ENCODE assay signal across 8 mouse cellular contexts in the genomic region with DNA sequence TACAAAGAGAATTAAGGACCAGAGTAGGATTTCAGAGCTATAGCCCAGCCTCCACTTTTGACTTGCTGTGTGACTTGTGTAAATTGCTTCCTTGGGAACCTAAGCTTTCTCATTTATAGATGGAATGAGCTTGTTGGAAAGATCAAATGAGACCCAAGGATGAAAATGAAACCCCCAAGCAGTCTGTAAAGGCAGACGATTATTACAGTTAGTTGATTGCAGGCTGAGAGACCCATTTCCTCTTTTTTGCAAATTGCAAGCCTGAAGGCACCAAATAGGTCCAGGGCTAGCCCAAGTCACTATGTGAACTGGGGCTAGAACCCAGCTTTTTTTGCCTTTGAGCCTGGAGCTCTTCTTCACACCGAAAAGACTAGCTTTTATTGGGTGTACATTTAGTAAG. TPM values are rescaled to one million over a fixed set of nuclear protein-coding genes. Genes with fewer than 3 reads are reported as not detected.
DNase-seq lines count a peak whose midpoint lies in the region; ATAC-seq and TF ChIP-seq lines count a peak whose summit lies in the region.

No protein-coding gene starts in this region.

- no peaks in the 10 kb centered on the region for H3K27me3 ChIP-seq in forebrain, embryonic 16.5 days (replicated peaks; ENCODE audit: control insufficient read depth, insufficient read depth, low read length)
- H3K27me3 ChIP-seq in liver, embryonic 14.5 days (ENCODE audit: control insufficient read depth, insufficient read depth, low read length): no peaks in the 10 kb centered on the region
- no peaks in the 10 kb centered on the region for H3K27me3 ChIP-seq in stomach, embryonic 16.5 days (ENCODE audit: control insufficient read depth, insufficient read depth, low read length)

- no peaks in the 10 kb centered on the region for H3K9me3 ChIP-seq in forebrain, embryonic 16.5 days (ENCODE audit: control insufficient read depth, low read length)
- no peaks in the 10 kb centered on the region for H3K9me3 ChIP-seq in liver, embryonic 14.5 days (ENCODE audit: control insufficient read depth, low read length)
- no peaks in the 10 kb centered on the region for H3K9me3 ChIP-seq in stomach, embryonic 16.5 days (replicated peaks; ENCODE audit: control insufficient read depth, low read length)

- peak overlapping the region; percentile 43 for H3K4me2 ChIP-seq in forebrain, embryonic 16.5 days (ENCODE audit: low read length)
- peak overlapping the region; percentile 79 for H3K4me2 ChIP-seq in liver, embryonic 14.5 days (ENCODE audit: low read depth)
- H3K4me2 ChIP-seq in stomach, embryonic 16.5 days (ENCODE audit: low read depth, low read length): peak overlapping the region; percentile 60

- no peak for TF ChIP-seq EP300 in liver, embryonic 14.5 days (IDR thresholded peaks at IDR 0.05; ENCODE audit: low read depth)

- no peak for TF ChIP-seq CTCF in liver, embryonic 14.5 days (IDR thresholded peaks at IDR 0.05; ENCODE audit: low read depth)

- no peaks in the 10 kb centered on the region; the same call in 1 of the 2 replicates for H3K4me1 ChIP-seq in forebrain, embryonic 16.5 days (replicated peaks; ENCODE audit: control insufficient read depth, insufficient read depth, low read length)
- H3K4me1 ChIP-seq in liver, embryonic 14.5 days (replicated peaks; ENCODE audit: control insufficient read depth in 2 of 2, insufficient read depth in 2 of 2, low read length in 1 of 2): peaks cover 12 to 36% of the 10 kb centered on the region in 2 experiments
- H3K4me1 ChIP-seq in stomach, embryonic 16.5 days (ENCODE audit: control insufficient read depth, insufficient read depth, low read length): 0 out of 2 replicates have a peak, but pooled peaks cover 7% of the 10 kb centered on the region

- H3K4me3 ChIP-seq in forebrain, embryonic 16.5 days (replicated peaks; ENCODE audit: low read length): peak overlapping the region; percentile 64
- no peak overlapping the region; a peak in 1 of 4 replicates for H3K4me3 ChIP-seq in liver, embryonic 14.5 days (ENCODE audit: insufficient read depth in 1 of 2, low read depth in 2 of 2, low read length in 2 of 2)
- H3K4me3 ChIP-seq in stomach, embryonic 16.5 days (replicated peaks; ENCODE audit: low read length): peak overlapping the region; percentile 14

- no peaks in the 10 kb centered on the region for H3K36me3 ChIP-seq in forebrain, embryonic 16.5 days (ENCODE audit: control insufficient read depth, insufficient read depth)
- no peaks in the 10 kb centered on the region for H3K36me3 ChIP-seq in liver, embryonic 14.5 days (replicated peaks; ENCODE audit: control insufficient read depth, insufficient read depth, low read depth)
- no peaks in the 10 kb centered on the region for H3K36me3 ChIP-seq in stomach, embryonic 16.5 days (ENCODE audit: control insufficient read depth, insufficient read depth, low read length)

- H3K9ac ChIP-seq in forebrain, embryonic 16.5 days (replicated peaks; ENCODE audit: low read depth, low read length): peak overlapping the region; percentile 6; the same call in 1 of the 2 replicates
- H3K9ac ChIP-seq in liver, embryonic 14.5 days (replicated peaks): no peak overlapping the region
- 0 out of 2 replicates have a peak overlapping the region, but pooled peaks have one; percentile 31 for H3K9ac ChIP-seq in stomach, embryonic 16.5 days (ENCODE audit: low read length)

- no peak for ATAC-seq in forebrain, embryonic 16.5 days
- ATAC-seq in liver, embryonic 14.5 days (ENCODE audit: insufficient read depth): no peak
- ATAC-seq in stomach, embryonic 16.5 days (ENCODE audit: insufficient read depth, low FRiP score): no peak

- peak; percentile 40 to 47 for DNase-seq in spleen, postnatal 36 days (ENCODE audit: low spot score in 2 of 2)
- DNase-seq in spleen, adult 18-20 months: no peak
- DNase-seq in liver, embryonic 14.5 days (ENCODE audit: low read depth in 3 of 3, low spot score in 3 of 3): no peak
- DNase-seq in urinary bladder, postnatal 4 days (ENCODE audit: low spot score in 2 of 2): no peak
- no peak for DNase-seq in layer of hippocampus, adult 9-11 months
- no peak for DNase-seq in Muller cell, postnatal 12 days (ENCODE audit: inconsistent ontology term)

- 51% methylated on average over 2 of the region's 2 CpGs for WGBS in forebrain, embryonic 16.5 days
- 14% methylated on average over 2 of the region's 2 CpGs for WGBS in liver, embryonic 14.5 days (ENCODE audit: insufficient replicate concordance)
- 36% methylated on average over 2 of the region's 2 CpGs for WGBS in stomach, embryonic 16.5 days

- no peak overlapping the region; the same call in 1 of the 2 replicates for H3K27ac ChIP-seq in forebrain, embryonic 16.5 days (ENCODE audit: low read length)
- peak overlapping the region; percentile 35 for H3K27ac ChIP-seq in liver, embryonic 14.5 days
- no peak overlapping the region for H3K27ac ChIP-seq in stomach, embryonic 16.5 days (ENCODE audit: low read length)

RNA-seq across cellular contexts. Expression of a gene that starts 5.8 kb away (rescaled TPM):
- 6.1 and 6.2 TPM in 2 replicates for polyA plus RNA-seq in forebrain, embryonic 16.5 days (2015; fragmentation: Nextera tagmentation; extraction: Ambion mirVana)
- 71.0 and 71.8 TPM in 2 replicates for polyA plus RNA-seq in liver, embryonic 14.5 days (2012; rRNA removed)
- polyA plus RNA-seq in liver, embryonic 14.5 days (2014; fragmentation: Nextera tagmentation; extraction: Ambion mirVana): 98.2 and 102 TPM in 2 replicates
- polyA plus RNA-seq in stomach, embryonic 16.5 days (2015; fragmentation: Nextera tagmentation; extraction: Ambion mirVana): 95.6 and 106 TPM in 2 replicates

RNA-seq across cellular contexts. Expression of a gene that starts 9.0 kb away (rescaled TPM):
- 28.7 and 33.0 TPM in 2 replicates for polyA plus RNA-seq in forebrain, embryonic 16.5 days (2015; fragmentation: Nextera tagmentation; extraction: Ambion mirVana)
- polyA plus RNA-seq in liver, embryonic 14.5 days (2012; rRNA removed): 3.1 and 3.5 TPM in 2 replicates
- polyA plus RNA-seq in liver, embryonic 14.5 days (2014; fragmentation: Nextera tagmentation; extraction: Ambion mirVana): 1.3 and 1.8 TPM in 2 replicates
- 19.6 and 20.0 TPM in 2 replicates for polyA plus RNA-seq in stomach, embryonic 16.5 days (2015; fragmentation: Nextera tagmentation; extraction: Ambion mirVana)

RNA-seq across cellular contexts. Expression of a gene that starts 36.8 kb away (rescaled TPM):
- polyA plus RNA-seq in forebrain, embryonic 16.5 days (2015; fragmentation: Nextera tagmentation; extraction: Ambion mirVana): 7.7 and 8.8 TPM in 2 replicates
- 13.3 and 13.7 TPM in 2 replicates for polyA plus RNA-seq in liver, embryonic 14.5 days (2012; rRNA removed)
- 12.9 and 13.9 TPM in 2 replicates for polyA plus RNA-seq in liver, embryonic 14.5 days (2014; fragmentation: Nextera tagmentation; extraction: Ambion mirVana)
- 105 and 111 TPM in 2 replicates for polyA plus RNA-seq in stomach, embryonic 16.5 days (2015; fragmentation: Nextera tagmentation; extraction: Ambion mirVana)

Comparison
In these comparisons a context has a peak if more than half of its experiments do, and no peak if none do; other contexts are left out.
1. DNase-seq: peak in spleen, postnatal 36 days (2 of 2); none in spleen, adult 18-20 months (0 of 2), liver, embryonic 14.5 days (0 of 3), urinary bladder, postnatal 4 days (0 of 2), layer of hippocampus, adult 9-11 months (single experiment) and Muller cell, postnatal 12 days (single experiment).
2. H3K4me3 ChIP-seq: peak in forebrain, embryonic 16.5 days (single experiment) and stomach, embryonic 16.5 days (single experiment); none in liver, embryonic 14.5 days (0 of 2).
3. Peak in every context shown above with its lines, with median percentiles within 50 percentile points of each other: H3K4me2 ChIP-seq.